Mouse (Mus musculus) cerebellum, adult 18-20 months (tissue): Measurements from ENCODE around the gene Metrnl.
"Not testable (repeated sequence)": the region's sequence is repeated elsewhere in the genome, so short reads cannot be mapped to it uniquely, and the experiment has no call there.

Experiments used
- DNase-seq, 2 experiments: peaks; one replicate each; pipeline ENCODE4 v3.0.0; 2021

Gene Metrnl

GRCm38 (mm10) chr11:121701244-121701643 lies at the start of gene Metrnl:
Metrnl (plus strand) TSS chr11:121701544.
- DNase-seq: no peak

- DNase-seq: no peak
These were observed 49.8 kb upstream of the Metrnl start for GRCm38 (mm10) chr11:121651556-121651955.

GRCm38 (mm10) chr11:121651983-121652382 lies 49.4 kb upstream of the Metrnl start:
- no peak for DNase-seq

GRCm38 (mm10) chr11:121652547-121653305 lies 48.6 kb upstream of the Metrnl start:
- DNase-seq: peak; percentile 61 to 62

GRCm38 (mm10) chr11:121653631-121654030 lies 47.7 kb upstream of the Metrnl start:
- no peak for DNase-seq

- DNase-seq: no peak
These were observed 46.9 kb upstream of the Metrnl start for GRCm38 (mm10) chr11:121654406-121654945.

- DNase-seq: no peak
These were observed 46.1 kb upstream of the Metrnl start for GRCm38 (mm10) chr11:121655166-121655806.

- no peak for DNase-seq
These were observed 45.4 kb upstream of the Metrnl start for GRCm38 (mm10) chr11:121655807-121656511.

GRCm38 (mm10) chr11:121658151-121658550 lies 43.2 kb upstream of the Metrnl start:
- DNase-seq: no peak

- DNase-seq: not testable (repeated sequence)
These were observed 40.7 kb upstream of the Metrnl start for GRCm38 (mm10) chr11:121660604-121661003.

GRCm38 (mm10) chr11:121661116-121661515 lies 40.2 kb upstream of the Metrnl start:
- no peak for DNase-seq

GRCm38 (mm10) chr11:121667541-121667940 lies 33.8 kb upstream of the Metrnl start:
- DNase-seq: no peak

GRCm38 (mm10) chr11:121668776-121669175 lies 32.6 kb upstream of the Metrnl start:
- no peak for DNase-seq

- no peak for DNase-seq
These were observed 30.4 kb upstream of the Metrnl start for GRCm38 (mm10) chr11:121670926-121671325.

- DNase-seq: no peak
These were observed 28.9 kb upstream of the Metrnl start for GRCm38 (mm10) chr11:121672312-121672989.

- peak; percentile 99 for DNase-seq
These were observed 28.3 kb upstream of the Metrnl start, which contains the start of gene B3gntl1 for GRCm38 (mm10) chr11:121672990-121673572. B3gntl1 (minus strand) TSS chr11:121673153.

GRCm38 (mm10) chr11:121673629-121674028 lies 27.7 kb upstream of the Metrnl start:
- peak in 1 of 2 experiments; percentile 22 for DNase-seq

GRCm38 (mm10) chr11:121676836-121677235 lies 24.5 kb upstream of the Metrnl start:
- DNase-seq: no peak

- no peak for DNase-seq
These were observed 21.8 kb upstream of the Metrnl start for GRCm38 (mm10) chr11:121679581-121679980.

- peak in 1 of 2 experiments; percentile 22 for DNase-seq
These were observed 20.6 kb upstream of the Metrnl start for GRCm38 (mm10) chr11:121680750-121681149.

- no peak for DNase-seq
These were observed 18.1 kb upstream of the Metrnl start for GRCm38 (mm10) chr11:121683243-121683642.

- no peak for DNase-seq
These were observed 15.8 kb upstream of the Metrnl start for GRCm38 (mm10) chr11:121685491-121686001.
